Mouse (Mus musculus): ENCODE data around the gene Eaf2. TPM values are rescaled to one million over a fixed set of nuclear protein-coding genes. Genes with fewer than 3 reads are reported as not detected.

The Eaf2 gene
- polyA plus RNA-seq, 1 experiment from 2014 or later = 1.1 TPM

- Histone ChIP-seq H3K9me3 (0 out of 2 replicates have a peak, but pooled peaks cover 3% of the 10 kb centered on the region), H3K27me3 (no peaks in the 10 kb centered on the region), H3K4me2 (no peak overlapping the region), H3K9ac (replicated peaks) (no peak overlapping the region), H3K4me1 (replicated peaks) (no peaks in the 10 kb centered on the region), H3K4me3 (replicated peaks) (no peak overlapping the region), H3K36me3 (no peaks in the 10 kb centered on the region), H3K27ac (no peak overlapping the region)
- 79% methylated on average over 3 of the region's 3 CpGs for WGBS
- ATAC-seq (ENCODE audit: insufficient number of reproducible peaks, insufficient read depth, low FRiP score, low TSS enrichment, low read depth) = no peak
Observed at GRCm38 (mm10) chr16:36802361-36802760, 72.4 kb downstream of the Eaf2 start.

- H3K4me3 ChIP-seq (replicated peaks) = no peak overlapping the region
- H3K27ac ChIP-seq = no peak overlapping the region
- 86% methylated on average over 2 of the region's 2 CpGs for WGBS
- no peaks in the 10 kb centered on the region for H3K27me3 ChIP-seq
- no peaks in the 10 kb centered on the region for H3K36me3 ChIP-seq
- no peaks in the 10 kb centered on the region for H3K4me1 ChIP-seq (replicated peaks)
- no peak overlapping the region for H3K9ac ChIP-seq (replicated peaks)
- ATAC-seq (ENCODE audit: insufficient number of reproducible peaks, insufficient read depth, low FRiP score, low TSS enrichment, low read depth) = no peak
- H3K4me2 ChIP-seq = no peak overlapping the region
- 0 out of 2 replicates have a peak, but pooled peaks cover 3% of the 10 kb centered on the region for H3K9me3 ChIP-seq
Observed at GRCm38 (mm10) chr16:36798334-36798733, 76.5 kb downstream of the Eaf2 start.

- no peak for ATAC-seq (ENCODE audit: insufficient number of reproducible peaks, insufficient read depth, low FRiP score, low TSS enrichment, low read depth)
Observed at GRCm38 (mm10) chr16:36794976-36795375, 79.8 kb downstream of the Eaf2 start.

GRCm38 (mm10) chr16:36790166-36790565, 84.6 kb downstream of the Eaf2 start:
- ATAC-seq (ENCODE audit: insufficient number of reproducible peaks, insufficient read depth, low FRiP score, low TSS enrichment, low read depth) = no peak
- no peaks in the 10 kb centered on the region for H3K4me1 ChIP-seq (replicated peaks)
- no peaks in the 10 kb centered on the region for H3K27me3 ChIP-seq
- H3K9ac ChIP-seq (replicated peaks) = no peak overlapping the region
- no peak overlapping the region for H3K4me2 ChIP-seq
- H3K36me3 ChIP-seq = no peaks in the 10 kb centered on the region
- 86% methylated on average over 4 of the region's 4 CpGs for WGBS
- H3K4me3 ChIP-seq (replicated peaks) = no peak overlapping the region
- no peaks in the 10 kb centered on the region for H3K9me3 ChIP-seq
- no peak overlapping the region for H3K27ac ChIP-seq

More at GRCm38 (mm10) chr16:36794976-36795375, 79.8 kb downstream of the Eaf2 start:
- H3K4me2 ChIP-seq = no peak overlapping the region
- H3K4me3 ChIP-seq (replicated peaks) = no peak overlapping the region
- 76% methylated on average over 2 of the region's 2 CpGs for WGBS
- no peaks in the 10 kb centered on the region for H3K36me3 ChIP-seq
- no peak overlapping the region for H3K27ac ChIP-seq
- no peak overlapping the region for H3K9ac ChIP-seq (replicated peaks)
- no peaks in the 10 kb centered on the region for H3K4me1 ChIP-seq (replicated peaks)
- H3K27me3 ChIP-seq = no peaks in the 10 kb centered on the region
- H3K9me3 ChIP-seq = no peaks in the 10 kb centered on the region

GRCm38 (mm10) chr16:36786466-36786865, 88.3 kb downstream of the Eaf2 start:
- no peak overlapping the region for H3K4me3 ChIP-seq (replicated peaks)
- no peaks in the 10 kb centered on the region for H3K27me3 ChIP-seq
- no peak for ATAC-seq (ENCODE audit: insufficient number of reproducible peaks, insufficient read depth, low FRiP score, low TSS enrichment, low read depth)
- H3K27ac ChIP-seq = no peak overlapping the region
- H3K9ac ChIP-seq (replicated peaks) = no peak overlapping the region
- 85% methylated on average over 7 of the region's 7 CpGs for WGBS
- H3K36me3 ChIP-seq = no peaks in the 10 kb centered on the region
- no peaks in the 10 kb centered on the region for H3K9me3 ChIP-seq
- H3K4me1 ChIP-seq (replicated peaks) = no peaks in the 10 kb centered on the region
- no peak overlapping the region for H3K4me2 ChIP-seq

GRCm38 (mm10) chr16:36784594-36785313, 90.0 kb downstream of the Eaf2 start, which contains the start of gene Slc15a2:
Gene Slc15a2 (minus strand): TSS chr16:36784962.
- H3K9ac ChIP-seq (replicated peaks) = no peak within 1 kb of the TSS
- no peaks in the 10 kb centered on the region for H3K9me3 ChIP-seq
- H3K4me2 ChIP-seq = no peak within 1 kb of the TSS
- H3K36me3 ChIP-seq = no peaks in the 10 kb centered on the region
- no peaks in the 10 kb centered on the region for H3K27me3 ChIP-seq
- H3K4me3 ChIP-seq (replicated peaks) = no peak within 1 kb of the TSS
- H3K4me1 ChIP-seq (replicated peaks) = no peaks in the 10 kb centered on the region
- WGBS = 73% methylated on average over 10 of the region's 10 CpGs
- no peak within 1 kb of the TSS for H3K27ac ChIP-seq
- ATAC-seq (ENCODE audit: insufficient number of reproducible peaks, insufficient read depth, low FRiP score, low TSS enrichment, low read depth) = no peak

GRCm38 (mm10) chr16:36784146-36784545, 90.7 kb downstream of the Eaf2 start:
- Histone ChIP-seq H3K4me2 (no peak overlapping the region), H3K4me1 (replicated peaks) (no peaks in the 10 kb centered on the region), H3K27ac (no peak overlapping the region), H3K9ac (replicated peaks) (no peak overlapping the region), H3K27me3 (no peaks in the 10 kb centered on the region), H3K9me3 (no peaks in the 10 kb centered on the region), H3K4me3 (replicated peaks) (no peak overlapping the region), H3K36me3 (no peaks in the 10 kb centered on the region)
- ATAC-seq (ENCODE audit: insufficient number of reproducible peaks, insufficient read depth, low FRiP score, low TSS enrichment, low read depth) = no peak
- 91% methylated on average over 2 of the region's 2 CpGs for WGBS

GRCm38 (mm10) chr16:36775658-36776057, 99.1 kb downstream of the Eaf2 start:
- ATAC-seq (ENCODE audit: insufficient number of reproducible peaks, insufficient read depth, low FRiP score, low TSS enrichment, low read depth) = no peak
- WGBS = 87% methylated on average over 6 of the region's 6 CpGs
- H3K27me3 ChIP-seq = no peaks in the 10 kb centered on the region
- no peak overlapping the region for H3K27ac ChIP-seq
- no peaks in the 10 kb centered on the region for H3K36me3 ChIP-seq
- no peak overlapping the region for H3K4me2 ChIP-seq
- no peaks in the 10 kb centered on the region for H3K9me3 ChIP-seq
- H3K4me1 ChIP-seq (replicated peaks) = no peaks in the 10 kb centered on the region
- H3K4me3 ChIP-seq (replicated peaks) = no peak overlapping the region
- no peak overlapping the region for H3K9ac ChIP-seq (replicated peaks)

GRCm38 (mm10) chr16:36772996-36773395, 101.8 kb downstream of the Eaf2 start:
- Histone ChIP-seq H3K27me3 (no peaks in the 10 kb centered on the region), H3K9me3 (no peaks in the 10 kb centered on the region), H3K4me3 (replicated peaks) (no peak overlapping the region), H3K27ac (no peak overlapping the region), H3K36me3 (no peaks in the 10 kb centered on the region), H3K4me2 (no peak overlapping the region), H3K9ac (replicated peaks) (no peak overlapping the region), H3K4me1 (replicated peaks) (no peaks in the 10 kb centered on the region)
- ATAC-seq (ENCODE audit: insufficient number of reproducible peaks, insufficient read depth, low FRiP score, low TSS enrichment, low read depth) = no peak
- 93% methylated on average over 5 of the region's 5 CpGs for WGBS

- Histone ChIP-seq H3K27me3 (no peaks in the 10 kb centered on the region), H3K27ac (no peak overlapping the region), H3K9me3 (no peaks in the 10 kb centered on the region), H3K9ac (replicated peaks) (no peak overlapping the region), H3K36me3 (no peaks in the 10 kb centered on the region), H3K4me1 (replicated peaks) (no peaks in the 10 kb centered on the region), H3K4me3 (replicated peaks) (no peak overlapping the region), H3K4me2 (no peak overlapping the region)
- no peak for ATAC-seq (ENCODE audit: insufficient number of reproducible peaks, insufficient read depth, low FRiP score, low TSS enrichment, low read depth)
- 84% methylated on average over 3 of the region's 3 CpGs for WGBS
Observed at GRCm38 (mm10) chr16:36771703-36772102, 103.1 kb downstream of the Eaf2 start.

- 92% methylated on average over 2 of the region's 2 CpGs for WGBS
- no peak overlapping the region for H3K4me3 ChIP-seq (replicated peaks)
- H3K9ac ChIP-seq (replicated peaks) = no peak overlapping the region
- H3K27me3 ChIP-seq = no peaks in the 10 kb centered on the region
- H3K4me1 ChIP-seq (replicated peaks) = no peaks in the 10 kb centered on the region
- no peak for ATAC-seq (ENCODE audit: insufficient number of reproducible peaks, insufficient read depth, low FRiP score, low TSS enrichment, low read depth)
- no peaks in the 10 kb centered on the region for H3K9me3 ChIP-seq
- H3K4me2 ChIP-seq = no peak overlapping the region
- no peak overlapping the region for H3K27ac ChIP-seq
- no peaks in the 10 kb centered on the region for H3K36me3 ChIP-seq
Observed at GRCm38 (mm10) chr16:36771244-36771643, 103.6 kb downstream of the Eaf2 start.

GRCm38 (mm10) chr16:36770830-36771229, 104.0 kb downstream of the Eaf2 start:
- H3K36me3 ChIP-seq = no peaks in the 10 kb centered on the region
- ATAC-seq (ENCODE audit: insufficient number of reproducible peaks, insufficient read depth, low FRiP score, low TSS enrichment, low read depth) = no peak
- WGBS = 86% methylated on average over 4 of the region's 4 CpGs
- no peak overlapping the region for H3K4me2 ChIP-seq
- no peak overlapping the region for H3K4me3 ChIP-seq (replicated peaks)
- H3K27ac ChIP-seq = no peak overlapping the region
- H3K4me1 ChIP-seq (replicated peaks) = no peaks in the 10 kb centered on the region
- no peaks in the 10 kb centered on the region for H3K9me3 ChIP-seq
- H3K27me3 ChIP-seq = no peaks in the 10 kb centered on the region
- H3K9ac ChIP-seq (replicated peaks) = no peak overlapping the region
